Mouse (Mus musculus) brain, embryonic 14.5 days (tissue): ENCODE measurements at regions not wholly inside any gene's neighbourhood (a gene's known extent, or its start where the extent isn't known, plus 50 kb on each side); places are given as distances from the start of the nearest gene placed in this dataset.

Source experiments
- CTCF ChIP-seq: fragments of 200-500 bp; IDR thresholded peaks from 2 replicates; pipeline ENCODE4 v1.5.1; 2012; ENCODE audit warnings: inconsistent platforms, mild to moderate bottlenecking, moderate library complexity, borderline replicate concordance; ENCODE audit not compliant: insufficient read depth, insufficient read length; ENCODE audit errors: extremely low read depth
- POLR2A ChIP-seq: fragments of 200-500 bp; IDR thresholded peaks from 2 replicates; pipeline ENCODE4 v1.6.1; 2012; ENCODE audit warnings: mild to moderate bottlenecking, inconsistent platforms, borderline replicate concordance; ENCODE audit not compliant: poor library complexity, insufficient read depth, insufficient read length, severe bottlenecking; ENCODE audit errors: extremely low read depth

DNA sequence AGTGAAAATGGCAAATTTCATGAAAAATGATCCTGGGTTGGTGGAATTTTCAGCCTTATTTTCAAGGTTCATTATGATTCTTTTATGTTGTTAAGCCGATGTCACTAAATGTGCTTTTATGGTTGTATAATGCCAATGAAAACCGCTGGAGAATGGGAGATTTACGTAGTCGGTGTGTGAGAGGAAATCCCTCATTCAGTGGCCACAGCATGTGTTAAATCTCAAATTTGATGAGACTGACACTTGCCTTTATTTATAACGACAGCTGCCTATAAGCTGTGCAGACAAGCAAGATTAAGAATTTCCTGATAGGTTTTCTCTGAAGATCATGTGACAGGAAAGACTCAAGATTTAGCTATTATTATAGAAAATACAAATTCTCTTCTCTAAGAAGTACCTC is 1062.7 kb downstream of the Flrt2 start:
- TF ChIP-seq POLR2A, result no peak
- no peak for TF ChIP-seq CTCF
